Mouse (Mus musculus): ENCODE data around the gene Tmem141. TPM values are rescaled to one million over a fixed set of nuclear protein-coding genes. Genes with fewer than 3 reads are reported as not detected.

Tmem141 gene
- total RNA-seq (2017): 12.4 to 19.4 TPM (median 14.3 TPM) in 3 replicates

DNA sequence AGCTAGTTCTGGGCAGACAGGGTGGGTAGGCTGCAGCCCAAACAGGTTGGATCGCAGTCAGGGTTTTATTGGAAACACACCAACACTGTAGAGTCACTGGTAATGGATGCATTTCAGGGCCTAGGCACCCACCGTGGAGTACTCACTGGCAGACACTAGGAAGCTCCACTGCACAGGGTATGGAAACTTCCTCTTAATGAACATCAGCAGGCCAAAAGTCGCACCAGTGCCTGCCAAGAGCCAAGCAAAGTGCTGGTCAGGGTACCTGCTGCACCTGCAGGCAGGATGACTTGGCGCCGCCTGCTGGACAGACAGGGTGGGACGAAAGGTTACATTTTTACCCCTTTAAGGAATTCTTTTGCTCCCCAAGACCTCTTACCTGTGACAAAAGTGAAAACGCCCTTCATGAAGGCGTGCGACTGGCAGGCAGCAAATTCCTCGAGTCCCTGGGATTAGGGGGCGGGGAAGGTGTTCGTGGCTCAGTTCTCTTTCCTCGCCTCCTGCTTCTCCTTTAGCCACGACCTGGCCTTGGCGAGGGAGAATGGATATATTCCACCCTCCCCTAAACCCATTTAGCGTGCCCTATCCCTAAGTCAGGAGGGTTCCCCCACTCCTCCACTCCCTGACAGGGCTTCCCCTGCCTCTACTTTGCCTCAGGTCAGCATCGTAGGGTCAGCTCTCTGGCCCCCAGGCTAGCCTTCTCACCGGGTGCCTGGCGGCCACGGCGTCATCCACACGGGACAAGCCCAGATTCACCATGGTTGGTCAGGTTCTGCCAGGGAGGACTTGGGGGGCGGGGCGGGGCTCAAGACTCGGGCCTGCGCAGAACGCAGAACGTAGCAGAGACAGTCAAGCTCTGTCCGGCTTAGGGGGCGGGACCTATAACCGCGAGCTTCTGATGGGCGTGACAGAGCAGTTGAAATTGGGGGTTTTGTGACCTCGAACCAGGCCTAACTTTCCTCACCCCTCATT, at the start of gene Tmem141:
Gene Tmem141, minus strand, starts transcription at position 777 of the 972 bp plus-strand sequence.
- peak; percentile 80 for ATAC-seq (replicated peaks; ENCODE audit: insufficient number of reproducible peaks, low FRiP score, low TSS enrichment, poor library complexity, severe bottlenecking)

DNA sequence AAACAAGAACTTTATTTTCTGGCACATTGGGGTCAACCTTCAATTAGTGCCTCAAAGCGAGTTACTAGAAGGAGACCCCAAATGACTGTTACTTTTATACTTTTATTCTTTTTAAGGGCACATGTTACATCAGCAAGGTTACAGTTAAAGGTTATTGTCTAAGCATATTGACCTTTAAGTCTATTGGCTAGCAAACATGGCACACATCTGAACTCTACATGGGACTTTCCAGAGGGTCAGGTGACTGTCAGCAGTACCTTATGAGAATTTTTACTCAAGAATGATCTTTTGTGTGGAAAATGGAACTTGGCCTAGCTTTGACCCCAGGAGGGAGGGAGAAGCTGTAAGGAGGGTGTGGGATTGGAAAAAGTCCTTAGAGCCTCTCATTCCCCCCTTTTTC, 44.7 kb upstream of the Tmem141 start:
- no peak for ATAC-seq (replicated peaks; ENCODE audit: insufficient number of reproducible peaks, low FRiP score, low TSS enrichment, poor library complexity, severe bottlenecking)

DNA sequence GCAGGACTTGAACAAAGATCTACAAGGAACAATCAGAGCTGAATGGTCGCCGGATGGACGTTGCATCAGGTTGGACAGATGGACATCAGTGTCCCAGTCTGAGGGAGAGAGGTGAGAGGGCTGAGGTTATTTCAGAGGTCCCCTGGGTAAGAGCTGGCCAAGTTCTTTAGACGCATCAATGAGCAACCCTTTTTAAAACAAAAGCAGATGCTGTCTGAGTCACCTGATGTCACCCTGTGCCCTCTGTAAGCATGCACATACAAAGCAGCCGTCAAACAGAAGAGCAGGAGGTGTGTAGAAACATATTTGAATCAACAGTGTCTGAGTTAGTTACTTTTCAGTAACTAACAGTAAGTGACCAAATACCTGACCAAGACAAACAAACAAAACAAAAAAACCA, 42.3 kb upstream of the Tmem141 start:
- no peak for ATAC-seq (replicated peaks; ENCODE audit: insufficient number of reproducible peaks, low FRiP score, low TSS enrichment, poor library complexity, severe bottlenecking)

DNA sequence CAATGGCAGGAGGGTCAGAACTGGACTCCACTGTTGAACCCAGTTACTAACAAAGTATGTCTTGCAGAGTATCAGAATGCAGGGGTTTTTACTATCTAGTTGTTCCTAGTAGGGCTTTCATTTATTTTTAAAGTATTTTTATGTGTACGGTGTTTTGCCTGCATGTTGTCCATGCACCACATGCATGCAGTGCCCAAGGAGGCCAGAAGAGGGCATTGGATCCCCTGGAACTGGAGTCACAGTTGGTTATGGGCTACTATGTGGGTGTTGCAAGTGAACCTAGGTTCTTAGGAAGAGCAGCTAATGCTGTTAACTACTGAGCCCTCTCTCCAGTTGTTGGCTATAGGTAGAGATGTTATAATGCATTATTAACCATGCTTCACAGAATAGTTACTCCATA, 41.7 kb upstream of the Tmem141 start:
- ATAC-seq (replicated peaks; ENCODE audit: insufficient number of reproducible peaks, low FRiP score, low TSS enrichment, poor library complexity, severe bottlenecking): no peak

DNA sequence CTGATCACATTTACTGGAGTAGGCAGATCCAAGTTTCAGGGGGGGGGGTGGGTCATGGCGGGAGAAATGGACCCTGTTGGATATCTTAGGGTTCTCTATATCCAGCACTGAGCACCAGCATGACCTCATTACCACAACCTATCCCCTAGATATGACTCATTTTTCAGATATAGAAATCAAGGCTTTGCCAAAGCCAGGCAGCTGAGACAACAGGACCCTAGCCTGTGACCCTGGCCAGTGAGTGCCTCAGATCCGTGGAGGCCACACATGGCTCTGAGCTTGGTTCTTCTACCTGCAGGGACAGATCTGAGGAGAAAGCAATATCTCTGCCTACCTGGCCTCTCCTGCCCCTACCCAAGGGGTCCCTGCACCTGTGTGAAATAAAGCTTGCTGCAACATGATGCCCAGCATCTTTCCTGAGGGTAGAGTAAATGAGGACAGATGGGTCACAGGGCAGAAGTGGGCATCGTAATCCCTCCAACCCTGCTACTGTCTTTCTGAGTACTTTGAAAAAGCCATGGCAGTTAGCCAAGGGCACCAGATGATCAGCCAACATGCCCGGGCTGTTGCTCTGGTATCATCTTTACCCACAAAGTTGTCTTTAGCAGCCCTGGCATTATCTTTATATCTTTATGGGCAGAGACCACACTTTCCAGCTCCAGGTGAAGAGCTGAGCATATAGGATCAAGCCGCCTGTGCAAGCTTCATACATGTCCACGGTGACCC, 39.6 kb upstream of the Tmem141 start:
- ATAC-seq (replicated peaks; ENCODE audit: insufficient number of reproducible peaks, low FRiP score, low TSS enrichment, poor library complexity, severe bottlenecking): no peak

DNA sequence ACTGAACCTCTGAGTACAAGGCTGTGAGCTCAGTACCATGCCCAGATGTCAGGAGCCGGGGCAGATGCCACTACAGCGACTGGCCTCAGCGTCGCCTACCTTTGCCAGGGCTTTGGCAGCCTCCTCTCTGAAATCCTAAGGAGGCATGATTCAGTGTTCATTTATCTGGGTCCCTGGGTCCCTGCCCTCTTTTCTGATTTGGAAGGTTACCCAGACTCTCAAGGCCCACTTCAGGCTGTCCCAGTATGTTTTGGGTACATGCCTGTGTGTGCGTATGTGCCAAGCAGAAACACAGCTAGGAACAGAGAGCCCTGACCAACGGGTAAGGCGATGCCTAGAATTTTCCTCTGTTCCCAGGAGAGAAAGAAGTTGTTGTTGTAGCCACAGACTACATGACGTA, 38.5 kb upstream of the Tmem141 start:
- ATAC-seq (replicated peaks; ENCODE audit: insufficient number of reproducible peaks, low FRiP score, low TSS enrichment, poor library complexity, severe bottlenecking): no peak

DNA sequence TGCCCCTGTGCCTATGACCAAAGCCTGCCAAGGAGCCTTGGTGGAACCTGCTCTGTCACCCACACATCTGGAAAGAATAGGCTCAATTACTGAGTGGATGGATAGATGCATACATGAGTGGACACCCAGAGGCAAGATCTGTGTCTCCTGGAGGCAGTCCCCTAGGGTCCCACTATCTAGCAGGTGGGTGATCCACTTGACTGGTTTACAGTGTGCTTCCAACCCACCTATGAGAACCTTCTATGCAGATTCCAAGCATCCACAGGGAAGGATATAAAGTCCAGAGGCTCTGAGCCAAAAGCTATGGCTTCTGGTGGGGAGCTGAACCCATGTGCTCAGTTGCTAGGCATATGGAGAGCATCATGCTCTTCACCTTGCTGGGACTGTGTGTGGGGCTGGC, 35.8 kb upstream of the Tmem141 start, which contains the start of gene Lcn5:
Gene Lcn5, plus strand, starts transcription at position 301 of the 400 bp plus-strand sequence.
- no peak for ATAC-seq (replicated peaks; ENCODE audit: insufficient number of reproducible peaks, low FRiP score, low TSS enrichment, poor library complexity, severe bottlenecking)

DNA sequence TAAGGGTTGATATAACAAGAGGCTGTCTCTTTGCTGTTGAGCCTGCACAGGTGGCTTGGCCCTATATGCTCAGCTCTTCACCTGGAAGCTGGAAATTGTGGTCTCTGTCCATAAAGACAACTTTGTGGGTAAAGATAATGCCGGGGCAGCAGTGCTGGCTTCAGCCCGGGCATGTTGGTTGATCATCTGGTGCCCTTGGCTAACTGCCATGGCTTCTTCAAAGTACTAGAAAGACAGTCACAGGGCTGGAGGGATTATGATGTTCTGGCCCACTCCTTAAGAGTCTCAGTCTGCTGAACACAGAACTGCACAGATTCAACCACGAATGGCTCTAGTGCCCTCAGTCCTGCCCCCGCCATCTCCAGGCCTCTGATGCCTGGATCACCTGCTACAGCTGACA, 35.4 kb upstream of the Tmem141 start:
- ATAC-seq (replicated peaks; ENCODE audit: insufficient number of reproducible peaks, low FRiP score, low TSS enrichment, poor library complexity, severe bottlenecking): no peak

DNA sequence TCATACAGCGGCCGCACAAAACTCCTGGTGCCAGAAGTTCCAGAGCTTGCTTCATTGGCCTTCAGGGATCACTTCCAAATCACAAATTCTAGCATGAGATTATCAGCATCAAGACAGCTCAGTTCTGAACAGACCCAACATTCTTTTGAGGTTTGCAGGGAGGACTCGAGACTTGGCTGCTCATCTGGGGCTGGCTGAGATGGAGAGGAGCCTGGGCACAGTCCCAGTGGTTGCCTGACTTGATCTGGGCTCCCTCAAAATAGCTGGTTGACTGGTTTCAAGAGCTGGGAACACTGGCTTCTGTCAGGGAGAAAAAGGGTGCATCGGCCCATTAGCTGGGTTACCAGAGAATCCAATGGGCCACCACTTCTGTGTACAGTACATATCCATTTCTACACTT, 34.9 kb upstream of the Tmem141 start:
- ATAC-seq (replicated peaks; ENCODE audit: insufficient number of reproducible peaks, low FRiP score, low TSS enrichment, poor library complexity, severe bottlenecking): no peak

DNA sequence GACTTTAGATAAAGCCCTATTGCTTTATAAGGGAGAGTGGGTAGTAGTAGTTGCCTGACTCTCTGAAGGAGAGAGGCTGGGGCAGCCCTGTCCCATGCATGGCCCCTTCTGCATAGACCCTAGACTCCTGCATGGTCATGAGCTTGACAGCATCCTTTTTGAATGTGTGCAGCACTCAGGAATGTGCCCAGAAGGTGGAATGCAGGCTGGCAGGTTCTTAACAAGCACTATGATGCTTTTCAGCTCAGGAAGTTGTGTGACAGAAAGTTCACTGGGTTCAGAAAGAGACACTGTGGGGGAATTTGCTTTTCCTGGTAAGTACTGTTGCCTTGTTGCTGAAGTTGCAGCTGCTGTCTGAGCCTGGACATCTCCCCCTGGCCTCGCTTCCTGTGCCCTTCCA, 32.7 kb upstream of the Tmem141 start:
- ATAC-seq (replicated peaks; ENCODE audit: insufficient number of reproducible peaks, low FRiP score, low TSS enrichment, poor library complexity, severe bottlenecking): no peak

DNA sequence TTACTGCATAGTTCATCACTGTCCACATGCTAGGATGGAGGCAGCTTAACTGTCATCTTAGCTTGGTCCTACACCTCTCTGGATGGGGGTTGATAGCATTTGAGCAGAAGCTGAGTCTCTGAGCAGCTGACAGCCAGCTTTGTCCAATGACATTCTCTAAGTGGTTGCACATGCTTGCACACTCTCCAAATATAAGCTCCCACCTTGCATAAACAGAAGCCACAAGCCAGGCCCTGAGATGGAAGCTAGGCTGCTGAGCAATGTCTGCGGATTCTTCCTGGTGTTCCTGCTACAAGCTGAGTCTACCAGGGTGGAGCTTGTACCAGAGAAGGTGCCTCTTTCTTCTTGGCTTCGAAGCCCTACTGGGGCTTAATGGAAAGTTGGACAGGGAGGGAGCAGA, 31.1 kb upstream of the Tmem141 start, which contains the start of gene Lcn8:
Gene Lcn8, plus strand, starts transcription at position 219 of the 400 bp plus-strand sequence.
- ATAC-seq (replicated peaks; ENCODE audit: insufficient number of reproducible peaks, low FRiP score, low TSS enrichment, poor library complexity, severe bottlenecking): no peak

DNA sequence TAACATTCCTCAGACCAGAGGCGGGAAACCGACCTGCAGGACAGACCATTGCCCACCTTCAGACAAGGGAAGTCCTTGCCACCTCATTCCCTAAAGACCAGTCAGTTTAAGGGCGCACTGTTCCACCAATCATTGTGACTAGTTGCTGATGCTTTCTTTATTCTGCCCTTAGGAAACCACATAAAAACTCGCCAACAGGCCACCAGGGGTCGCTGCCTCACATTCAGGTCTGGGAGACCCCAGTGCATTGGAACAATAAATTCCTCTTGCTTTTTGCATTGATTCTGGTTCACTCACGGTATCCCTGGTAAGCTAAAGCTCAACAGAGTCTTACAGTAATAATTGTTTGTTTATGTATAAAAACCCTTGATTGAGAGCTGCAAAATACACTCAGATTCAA, 18.1 kb upstream of the Tmem141 start:
- no peak for ATAC-seq (replicated peaks; ENCODE audit: insufficient number of reproducible peaks, low FRiP score, low TSS enrichment, poor library complexity, severe bottlenecking)

DNA sequence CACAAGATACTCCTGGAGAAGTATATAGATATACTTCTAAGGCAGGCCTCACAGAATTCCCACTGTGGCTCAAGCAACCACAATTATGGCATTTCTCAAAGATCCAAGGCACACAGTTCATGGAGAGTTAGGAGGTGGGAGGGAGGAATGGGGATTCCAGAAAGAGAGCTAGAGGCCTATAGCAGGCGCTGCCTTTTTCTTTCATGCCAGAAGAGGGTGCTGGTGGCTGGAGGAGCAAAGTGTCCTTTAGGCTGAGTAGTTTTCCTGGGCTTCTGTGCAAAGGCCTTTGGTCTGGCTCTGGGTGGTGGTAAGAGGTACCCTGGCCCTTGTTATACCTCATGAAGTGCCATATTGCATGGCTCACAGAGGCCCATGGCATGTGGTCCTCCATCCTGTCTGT, 12.2 kb upstream of the Tmem141 start:
- ATAC-seq (replicated peaks; ENCODE audit: insufficient number of reproducible peaks, low FRiP score, low TSS enrichment, poor library complexity, severe bottlenecking): no peak

DNA sequence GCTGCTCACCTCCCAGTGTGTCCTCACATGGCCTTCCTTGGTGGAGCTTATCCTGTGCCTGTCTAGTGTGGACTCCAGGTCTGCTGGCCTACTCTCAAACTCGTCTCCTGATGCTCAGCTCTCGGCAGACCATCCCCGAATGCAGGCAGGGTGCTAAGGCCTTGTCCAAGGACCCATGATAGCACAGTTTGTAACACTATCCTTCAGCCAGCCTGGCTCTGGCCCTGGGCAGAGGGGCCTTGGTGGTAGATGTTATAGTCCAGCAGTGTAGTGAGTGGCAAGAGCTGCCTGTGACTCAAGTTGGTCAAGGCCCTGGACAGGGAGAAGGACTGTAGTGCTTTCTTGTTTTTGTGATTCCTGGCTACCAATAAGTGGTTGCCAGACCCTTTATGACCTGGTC, 11.8 kb upstream of the Tmem141 start:
- no peak for ATAC-seq (replicated peaks; ENCODE audit: insufficient number of reproducible peaks, low FRiP score, low TSS enrichment, poor library complexity, severe bottlenecking)

DNA sequence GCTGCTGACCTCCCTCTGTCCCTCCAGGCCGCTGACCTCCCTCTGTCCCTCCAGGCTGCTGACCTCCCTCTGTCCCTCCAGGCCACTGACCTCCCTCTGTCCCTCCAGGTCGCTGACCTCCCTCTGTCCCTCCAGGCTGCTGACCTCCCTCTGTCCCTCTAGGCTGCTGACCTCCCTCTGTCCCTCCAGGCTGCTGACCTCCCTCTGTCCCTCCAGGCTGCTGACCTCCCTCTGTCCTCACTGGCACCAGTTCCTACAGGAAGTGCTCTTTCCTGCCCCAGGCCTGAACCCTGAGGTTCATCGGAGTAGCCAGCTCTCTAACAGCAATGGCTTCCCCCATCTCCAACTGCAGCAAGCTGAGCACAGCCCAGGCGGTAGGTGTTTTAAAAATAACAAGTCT, 6.9 kb upstream of the Tmem141 start:
- no peak for ATAC-seq (replicated peaks; ENCODE audit: insufficient number of reproducible peaks, low FRiP score, low TSS enrichment, poor library complexity, severe bottlenecking)

DNA sequence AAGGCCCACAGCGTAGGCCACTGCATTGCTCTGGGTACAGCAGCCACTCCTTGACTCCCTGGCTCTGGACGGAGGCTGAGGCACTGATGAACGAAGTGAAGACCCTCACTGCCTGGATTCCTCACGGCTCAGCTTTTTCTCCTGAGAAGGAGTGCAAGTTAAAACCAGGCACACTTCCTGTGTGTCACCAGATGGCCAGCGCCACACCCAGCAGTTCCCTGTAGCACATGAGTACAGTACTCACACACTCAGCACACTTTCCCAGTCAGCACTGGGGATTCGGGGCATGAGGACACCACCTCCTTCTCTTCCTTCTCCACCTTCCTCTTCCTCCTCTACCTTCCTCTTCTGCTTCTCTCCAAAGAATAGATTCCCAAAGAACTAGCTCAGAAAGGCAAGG, 6.0 kb upstream of the Tmem141 start, which contains the start of gene Fcna:
Gene Fcna, minus strand, starts transcription at position 220 of the 400 bp plus-strand sequence.
- ATAC-seq (replicated peaks; ENCODE audit: insufficient number of reproducible peaks, low FRiP score, low TSS enrichment, poor library complexity, severe bottlenecking): no peak

DNA sequence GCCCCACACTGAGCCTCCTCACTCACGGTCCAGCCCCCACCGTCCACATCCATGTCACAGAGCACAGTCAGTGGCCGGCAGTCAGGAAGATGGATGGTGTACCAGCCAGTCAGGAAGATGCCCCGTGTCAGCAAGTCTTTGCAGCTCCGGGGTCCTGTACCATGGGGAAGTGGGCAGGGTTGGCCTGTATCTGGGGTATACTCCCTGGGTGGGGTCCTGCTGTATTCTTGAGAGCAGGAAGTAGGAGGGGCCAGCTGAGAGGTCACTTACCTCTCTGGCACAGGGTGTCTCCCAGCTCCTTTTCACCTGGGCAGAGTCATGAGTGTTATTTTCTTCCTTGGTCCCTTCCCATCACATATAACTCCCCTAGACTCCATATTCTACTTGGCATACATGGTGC, 4.2 kb upstream of the Tmem141 start:
- ATAC-seq (replicated peaks; ENCODE audit: insufficient number of reproducible peaks, low FRiP score, low TSS enrichment, poor library complexity, severe bottlenecking): no peak

DNA sequence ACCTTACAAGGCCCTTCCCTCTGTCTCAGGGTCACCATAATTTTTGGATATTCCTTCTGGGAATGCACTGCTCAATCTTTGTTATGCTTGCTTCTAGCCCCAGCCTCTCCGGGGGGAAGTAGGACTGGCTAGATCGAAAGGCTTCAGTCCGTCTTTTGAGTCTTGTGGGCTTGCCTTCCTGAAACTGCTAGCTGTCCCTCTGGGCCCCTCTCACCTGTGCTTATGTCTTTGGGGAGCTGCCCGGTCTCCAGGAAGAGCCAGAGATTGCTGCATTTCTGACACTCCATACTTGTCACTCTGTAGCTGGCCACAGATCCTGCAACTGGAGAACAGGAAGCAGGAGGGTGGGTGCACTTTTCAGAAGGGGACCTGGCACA, 965 bp downstream of the Tmem141 start:
- no peak for ATAC-seq (replicated peaks; ENCODE audit: insufficient number of reproducible peaks, low FRiP score, low TSS enrichment, poor library complexity, severe bottlenecking)

DNA sequence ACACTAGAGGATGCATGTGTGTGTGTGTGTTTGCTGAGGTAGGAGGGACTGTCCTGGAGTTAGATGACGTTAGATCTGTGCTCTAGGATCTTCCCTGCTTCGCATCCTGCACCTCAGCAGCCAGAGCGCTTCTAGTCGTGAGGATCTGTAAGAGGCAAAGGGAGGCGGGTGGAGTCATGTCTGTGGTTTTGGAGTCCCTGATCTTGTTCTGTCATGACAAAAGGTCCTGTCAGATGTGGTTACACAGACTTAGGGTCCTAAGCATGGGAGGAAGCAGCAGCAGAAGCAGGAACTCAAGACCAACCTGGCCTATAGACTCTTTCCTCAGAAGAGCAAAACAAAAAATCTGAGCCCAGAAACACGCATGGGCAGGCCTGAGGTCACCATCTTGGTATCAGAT, 1.4 kb downstream of the Tmem141 start:
- ATAC-seq (replicated peaks; ENCODE audit: insufficient number of reproducible peaks, low FRiP score, low TSS enrichment, poor library complexity, severe bottlenecking): no peak

DNA sequence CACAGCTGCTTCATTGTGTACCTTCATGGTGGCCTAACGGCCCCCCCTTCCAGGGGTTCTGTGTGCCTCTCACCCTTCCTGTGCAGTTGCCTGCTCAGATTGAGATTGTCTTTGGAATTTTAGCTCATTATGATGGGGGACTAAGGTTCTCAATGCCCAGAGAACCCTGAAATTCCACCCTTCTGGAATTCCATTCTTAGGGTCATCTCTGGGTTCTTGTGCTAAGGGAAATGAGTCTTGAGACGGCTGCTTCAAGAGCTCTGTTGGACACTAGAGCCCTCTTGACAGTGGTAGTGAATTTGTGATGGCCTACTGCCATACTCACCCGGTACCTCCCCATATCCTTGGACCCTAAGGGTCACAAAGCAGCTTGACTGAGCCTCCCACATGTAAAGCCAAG, 4.2 kb downstream of the Tmem141 start, which contains the start of gene Ccdc183:
Gene Ccdc183, minus strand, starts transcription at position 101 of the 400 bp plus-strand sequence.
- ATAC-seq (replicated peaks; ENCODE audit: insufficient number of reproducible peaks, low FRiP score, low TSS enrichment, poor library complexity, severe bottlenecking): no peak
